Mouse (Mus musculus) frontal cortex, adult 2 months (tissue): Measurements from ENCODE around the gene Il9r. TPM values are rescaled to one million over a fixed set of nuclear protein-coding genes. Genes with fewer than 3 reads are reported as not detected.
"Not testable (repeated sequence)": the region's sequence is repeated elsewhere in the genome, so short reads cannot be mapped to it uniquely, and the experiment has no call there.

Source experiments
- DNase-seq, 2 experiments: peaks; one replicate each; pipeline ENCODE4 v3.0.0; 2022; ENCODE audit warnings: low spot score in 1 of 2; ENCODE audit errors: extremely low spot score in 1 of 2
- polyA plus RNA-seq: library from polyadenylated mRNA; depleted of rRNA; stranded (reverse); fragments of >200 nt; gene quantifications from 2 replicates; pipeline ENCODE4 v1.2.3, GENCODE M21; 2012

Gene Il9r
- polyA plus RNA-seq, 1 experiment, result not detected

- DNase-seq, result no peak
Measured at GRCm38 (mm10) chr11:32201922-32202685, 2.0 kb upstream of the Il9r start.

- DNase-seq, result not testable (repeated sequence)
Measured at GRCm38 (mm10) chr11:32200992-32201391, 913 bp upstream of the Il9r start.

- no peak for DNase-seq
Measured at GRCm38 (mm10) chr11:32199230-32199629, 849 bp downstream of the Il9r start.

- no peak for DNase-seq
Measured at GRCm38 (mm10) chr11:32198256-32198955, 1.7 kb downstream of the Il9r start.

- no peak for DNase-seq
Measured at GRCm38 (mm10) chr11:32197766-32198165, 2.3 kb downstream of the Il9r start.

- no peak for DNase-seq
Measured at GRCm38 (mm10) chr11:32196727-32197126, 3.4 kb downstream of the Il9r start.

GRCm38 (mm10) chr11:32195867-32196540 lies 4.1 kb downstream of the Il9r start:
- DNase-seq, result no peak

- no peak for DNase-seq
Measured at GRCm38 (mm10) chr11:32194626-32195025, 5.5 kb downstream of the Il9r start.

GRCm38 (mm10) chr11:32194086-32194485 lies 6.0 kb downstream of the Il9r start:
- no peak for DNase-seq

- no peak for DNase-seq
Measured at GRCm38 (mm10) chr11:32193156-32193555, 6.9 kb downstream of the Il9r start.

GRCm38 (mm10) chr11:32190603-32191110 lies 9.4 kb downstream of the Il9r start:
- no peak for DNase-seq

- no peak for DNase-seq
Measured at GRCm38 (mm10) chr11:32190119-32190518, 10.0 kb downstream of the Il9r start.

GRCm38 (mm10) chr11:32189434-32189833 lies 10.6 kb downstream of the Il9r start:
- DNase-seq, result no peak

- DNase-seq, result no peak
Measured at GRCm38 (mm10) chr11:32188881-32189280, 11.2 kb downstream of the Il9r start.

GRCm38 (mm10) chr11:32187256-32187655 lies 12.8 kb downstream of the Il9r start:
- DNase-seq, result no peak

- no peak for DNase-seq
Measured at GRCm38 (mm10) chr11:32186031-32186430, 14.0 kb downstream of the Il9r start.

GRCm38 (mm10) chr11:32184469-32184868 lies 15.6 kb downstream of the Il9r start:
- no peak for DNase-seq

- DNase-seq, result peak; percentile 61 to 97
Measured at GRCm38 (mm10) chr11:32181973-32182868, 17.9 kb downstream of the Il9r start.

GRCm38 (mm10) chr11:32181246-32181645 lies 18.8 kb downstream of the Il9r start:
- no peak for DNase-seq

- DNase-seq, result no peak
Measured at GRCm38 (mm10) chr11:32178506-32178905, 21.6 kb downstream of the Il9r start.
